Mouse (Mus musculus) forebrain, embryonic 16.5 days (tissue): ENCODE measurements around the gene St6galnac4. TPM values are rescaled to one million over a fixed set of nuclear protein-coding genes. Genes with fewer than 3 reads are reported as not detected.

Source experiments
- ATAC-seq: fragments of 200-750 bp; cut with Nextera tagmentation; 2 replicates; pipeline ENCODE4 v1.8.0; 2017; ENCODE audit warnings: mild to moderate bottlenecking, moderate library complexity
- H3K27ac ChIP-seq: fragments of 300-500 bp; sonication (generic); 2 replicates; pipeline ENCODE4 v1.5.1; 2014; ENCODE audit warnings: low read length, control low read depth
- H3K27me3 ChIP-seq: fragments of 300-500 bp; sonication (generic); replicated peaks from 2 replicates; pipeline ENCODE4 v1.6.1; 2014; ENCODE audit warnings: low read length; ENCODE audit not compliant: control insufficient read depth, insufficient read depth
- H3K36me3 ChIP-seq: fragments of 300-500 bp; sonication (generic); 2 replicates; pipeline ENCODE4 v1.6.1; 2014; ENCODE audit not compliant: control insufficient read depth, insufficient read depth
- H3K4me1 ChIP-seq: fragments of 300-500 bp; sonication (generic); replicated peaks from 2 replicates; pipeline ENCODE4 v1.6.1; 2014; ENCODE audit warnings: low read length; ENCODE audit not compliant: control insufficient read depth, insufficient read depth
- H3K4me2 ChIP-seq: fragments of 300-500 bp; sonication (generic); 2 replicates; pipeline ENCODE4 v1.6.1; 2014; ENCODE audit warnings: mild to moderate bottlenecking, low read length, control low read depth
- H3K4me3 ChIP-seq: fragments of 300-500 bp; sonication (generic); replicated peaks from 2 replicates; pipeline ENCODE4 v1.5.1; 2014; ENCODE audit warnings: mild to moderate bottlenecking, low read length, control low read depth
- H3K9ac ChIP-seq: fragments of 300-500 bp; sonication (generic); replicated peaks from 2 replicates; pipeline ENCODE4 v1.6.1; 2014; ENCODE audit warnings: low read depth, low read length, control low read depth
- H3K9me3 ChIP-seq: fragments of 300-500 bp; sonication (generic); 2 replicates; pipeline ENCODE4 v1.6.1; 2016; ENCODE audit warnings: low read length; ENCODE audit not compliant: control insufficient read depth
- WGBS: fragments of 180-500 bp; shearing (Covaris S2); extraction: QIAGEN DNeasy Blood & Tissue Kit; methylation state at CpG from one replicate; pipeline ENCODE4 v1.1.7; 2014; 5-methylcytosine and 5-hydroxymethylcytosine counted together
- polyA plus RNA-seq: library from polyadenylated mRNA; unstranded; fragments of >200 nt; fragmentation: Nextera tagmentation; extraction: Ambion mirVana; gene quantifications from 2 replicates; pipeline ENCODE4 v1.2.1, GENCODE M21; 2015

The St6galnac4 gene
- polyA plus RNA-seq, 1 experiment from 2014 or later = 29.6 TPM

GRCm38 (mm10) chr2:32606161-32607142 lies 19.6 kb downstream of the St6galnac4 start:
- H3K36me3 ChIP-seq = no peaks in the 10 kb centered on the region
- H3K27me3 ChIP-seq = 0 out of 2 replicates have a peak, but pooled peaks cover 2% of the 10 kb centered on the region
- no peak overlapping the region for H3K27ac ChIP-seq
- peak; percentile 88 for ATAC-seq
- H3K4me1 ChIP-seq = peaks cover 26% of the 10 kb centered on the region
- peak overlapping the region; percentile 60 for H3K4me3 ChIP-seq
- peak overlapping the region; percentile 80 for H3K9ac ChIP-seq
- peak overlapping the region; percentile 63 for H3K4me2 ChIP-seq
- 11% methylated on average over 53 of the region's 55 CpGs for WGBS
- no peaks in the 10 kb centered on the region for H3K9me3 ChIP-seq

GRCm38 (mm10) chr2:32607262-32607947 lies 20.5 kb downstream of the St6galnac4 start:
- peak; percentile 26 for ATAC-seq
- Histone ChIP-seq H3K36me3 (no peaks in the 10 kb centered on the region), H3K27me3 (0 out of 2 replicates have a peak, but pooled peaks cover 2% of the 10 kb centered on the region), H3K9ac (peak overlapping the region; percentile 80), H3K4me3 (peak overlapping the region; percentile 60), H3K9me3 (no peaks in the 10 kb centered on the region), H3K4me2 (peak overlapping the region; percentile 63), H3K27ac (no peak overlapping the region), H3K4me1 (peaks cover 23% of the 10 kb centered on the region)
- 6% methylated on average over 34 of the region's 34 CpGs for WGBS

- Histone ChIP-seq H3K27me3 (0 out of 2 replicates have a peak, but pooled peaks cover 2% of the 10 kb centered on the region), H3K4me1 (peaks cover 20% of the 10 kb centered on the region), H3K27ac (no peak overlapping the region), H3K4me2 (peak overlapping the region; percentile 63), H3K9me3 (no peaks in the 10 kb centered on the region), H3K9ac (no peak overlapping the region), H3K36me3 (no peaks in the 10 kb centered on the region), H3K4me3 (peak overlapping the region; percentile 14; the same call in 1 of the 2 replicates)
- WGBS = 13% methylated on average over 25 of the region's 25 CpGs
- 0 out of 2 replicates have a peak, but pooled peaks have one; percentile 27 for ATAC-seq
Observed at GRCm38 (mm10) chr2:32608141-32608777, 21.4 kb downstream of the St6galnac4 start.

- H3K4me1 ChIP-seq = peaks cover 20% of the 10 kb centered on the region
- no peaks in the 10 kb centered on the region for H3K36me3 ChIP-seq
- H3K9ac ChIP-seq = no peak overlapping the region
- H3K27me3 ChIP-seq = 0 out of 2 replicates have a peak, but pooled peaks cover 2% of the 10 kb centered on the region
- H3K27ac ChIP-seq = no peak overlapping the region
- ATAC-seq = no peak
- peak overlapping the region; percentile 63 for H3K4me2 ChIP-seq
- no peak overlapping the region for H3K4me3 ChIP-seq
- no peaks in the 10 kb centered on the region for H3K9me3 ChIP-seq
- 51% methylated on average over 18 of the region's 18 CpGs for WGBS
Observed at GRCm38 (mm10) chr2:32608778-32609435, 22.0 kb downstream of the St6galnac4 start.

GRCm38 (mm10) chr2:32610610-32611229 lies 23.8 kb downstream of the St6galnac4 start:
- H3K4me1 ChIP-seq = peaks cover 20% of the 10 kb centered on the region
- WGBS = 15% methylated on average over 23 of the region's 23 CpGs
- peak; percentile 21; the same call in 1 of the 2 replicates for ATAC-seq
- no peak overlapping the region for H3K27ac ChIP-seq
- H3K36me3 ChIP-seq = no peaks in the 10 kb centered on the region; the same call in 1 of the 2 replicates
- H3K4me2 ChIP-seq = peak overlapping the region; percentile 54
- 0 out of 2 replicates have a peak, but pooled peaks cover 2% of the 10 kb centered on the region for H3K27me3 ChIP-seq
- H3K9ac ChIP-seq = peak overlapping the region; percentile 35; the same call in 1 of the 2 replicates
- H3K9me3 ChIP-seq = no peaks in the 10 kb centered on the region
- peak overlapping the region; percentile 43 for H3K4me3 ChIP-seq

GRCm38 (mm10) chr2:32612274-32612673 lies 25.4 kb downstream of the St6galnac4 start:
- no peak overlapping the region for H3K4me3 ChIP-seq
- ATAC-seq = no peak
- WGBS = 71% methylated on average over 26 of the region's 26 CpGs
- no peak overlapping the region for H3K27ac ChIP-seq
- H3K36me3 ChIP-seq = no peaks in the 10 kb centered on the region; the same call in 1 of the 2 replicates
- 0 out of 2 replicates have a peak, but pooled peaks cover 2% of the 10 kb centered on the region for H3K27me3 ChIP-seq
- H3K4me2 ChIP-seq = no peak overlapping the region
- H3K4me1 ChIP-seq = peaks cover 20% of the 10 kb centered on the region
- H3K9me3 ChIP-seq = no peaks in the 10 kb centered on the region
- no peak overlapping the region for H3K9ac ChIP-seq

GRCm38 (mm10) chr2:32617109-32617508 lies 30.2 kb downstream of the St6galnac4 start:
- H3K4me3 ChIP-seq = no peak overlapping the region
- 96% methylated on average over 1 of the region's 1 CpGs for WGBS
- no peaks in the 10 kb centered on the region for H3K27me3 ChIP-seq
- H3K36me3 ChIP-seq = no peaks in the 10 kb centered on the region; the same call in 1 of the 2 replicates
- H3K27ac ChIP-seq = no peak overlapping the region
- H3K9me3 ChIP-seq = peaks cover 3% of the 10 kb centered on the region; the same call in 1 of the 2 replicates
- 0 out of 2 replicates have a peak, but pooled peaks cover 3% of the 10 kb centered on the region for H3K4me1 ChIP-seq
- ATAC-seq = no peak
- H3K9ac ChIP-seq = no peak overlapping the region
- H3K4me2 ChIP-seq = no peak overlapping the region

- Histone ChIP-seq H3K4me3 (no peak overlapping the region), H3K36me3 (no peaks in the 10 kb centered on the region; the same call in 1 of the 2 replicates), H3K9me3 (peaks cover 3% of the 10 kb centered on the region; the same call in 1 of the 2 replicates), H3K27ac (no peak overlapping the region), H3K27me3 (no peaks in the 10 kb centered on the region), H3K4me2 (no peak overlapping the region), H3K4me1 (0 out of 2 replicates have a peak, but pooled peaks cover 3% of the 10 kb centered on the region), H3K9ac (no peak overlapping the region)
- 93% methylated on average over 4 of the region's 4 CpGs for WGBS
- no peak for ATAC-seq
Observed at GRCm38 (mm10) chr2:32617601-32618000, 30.7 kb downstream of the St6galnac4 start.
